Mouse (Mus musculus) bone marrow macrophage, adult 2 months (primary cell): ENCODE data around the gene Mrps23.

ENCODE experiments used
- CTCF ChIP-seq: IDR thresholded peaks from 2 replicates; pipeline ENCODE4 v1.5.1; 2012; ENCODE audit warnings: low read depth, mild to moderate bottlenecking, low read length, moderate library complexity
- POLR2A ChIP-seq: IDR thresholded peaks from 2 replicates; pipeline ENCODE4 v1.6.1; 2012; ENCODE audit warnings: mild to moderate bottlenecking, low read depth, low read length, borderline replicate concordance

DNA sequence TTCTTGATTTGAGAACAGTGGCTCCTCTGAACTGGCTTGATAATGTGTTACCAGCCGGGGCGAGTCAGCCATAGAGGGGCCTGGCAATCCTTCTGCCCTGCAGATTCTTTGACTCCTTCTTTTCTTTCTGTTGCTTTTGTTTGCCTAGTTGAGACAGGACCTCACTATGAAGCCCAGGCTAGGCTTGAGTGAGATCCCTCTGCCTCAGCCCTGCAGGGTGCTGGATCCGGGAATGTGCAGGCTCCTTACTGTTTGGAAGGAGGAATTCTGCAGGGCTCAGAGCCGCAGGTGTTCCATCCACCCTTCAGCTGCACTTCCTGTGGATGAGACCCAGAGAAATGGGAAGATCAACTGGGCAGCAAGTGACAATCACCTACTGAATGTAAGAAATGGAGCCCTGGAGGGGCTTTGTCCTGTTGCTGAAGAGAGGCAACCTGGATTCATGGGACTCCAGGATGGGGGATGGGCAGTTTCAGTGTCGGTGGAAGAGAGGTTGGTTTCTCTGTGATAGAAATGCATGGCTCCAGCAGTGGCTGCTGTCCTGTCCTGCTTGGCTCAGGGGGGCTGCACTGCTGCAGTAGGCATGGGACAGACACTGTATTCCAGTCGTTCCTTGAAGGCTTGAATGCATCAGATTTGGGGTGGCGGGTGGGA is 49.5 kb downstream of the Mrps23 start:
- TF ChIP-seq POLR2A (no peak), CTCF (no peak)
